Mouse (Mus musculus): ENCODE results near the gene Gins2. TPM values are rescaled to one million over a fixed set of nuclear protein-coding genes. Genes with fewer than 3 reads are reported as not detected.

The Gins2 gene
- polyA plus RNA-seq, 1 experiment from 2014 or later, result 51.0 TPM

DNA sequence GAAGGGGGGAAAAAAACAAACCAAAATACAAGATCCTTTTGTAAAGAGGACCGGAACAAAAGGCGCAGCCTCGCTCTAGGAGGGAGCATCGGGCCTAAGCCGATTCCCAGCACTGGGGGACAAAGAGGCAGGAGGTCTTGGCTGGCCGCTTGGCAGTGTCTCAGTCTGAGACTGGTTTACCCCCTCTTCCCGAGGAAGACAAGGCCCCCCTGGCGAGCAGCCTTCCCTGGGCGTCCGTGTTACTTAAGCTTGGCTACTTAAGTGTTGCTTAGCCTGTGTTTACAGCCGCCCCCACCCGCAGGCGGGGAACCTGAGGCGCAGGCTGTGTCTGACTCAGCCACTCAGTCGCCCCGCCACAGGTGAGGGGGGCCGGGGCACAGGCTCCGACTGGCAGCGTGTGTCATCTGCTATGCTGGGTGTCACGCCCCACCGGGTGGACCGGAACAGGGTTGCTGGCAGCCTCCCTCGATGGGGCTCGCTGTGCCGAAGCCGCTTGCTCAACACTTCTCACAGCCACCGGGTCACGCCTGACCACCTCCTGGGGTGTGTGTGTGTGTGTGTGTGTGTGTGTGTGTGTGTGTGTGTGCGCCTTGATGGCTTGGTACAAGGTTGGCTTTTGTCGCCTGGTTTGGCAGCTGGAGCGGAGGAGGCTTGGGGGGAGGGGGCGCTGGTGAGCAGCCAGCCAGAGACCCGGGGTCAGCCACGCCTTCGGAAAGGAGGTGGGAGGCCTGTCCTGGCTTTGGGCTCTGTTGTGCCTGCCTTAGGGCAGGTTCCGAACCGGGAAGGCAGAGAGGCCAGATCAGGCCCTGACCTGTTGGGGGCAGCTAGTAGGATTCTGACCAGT is 50.5 kb downstream of the Gins2 start:
- no peaks in the 10 kb centered on the region for H3K9me3 ChIP-seq (replicated peaks; ENCODE audit: control insufficient read depth, low read length)
- 2% methylated on average over 37 of the region's 37 CpGs for WGBS
- peak overlapping the region; percentile 74 for H3K4me3 ChIP-seq (ENCODE audit: low read length)
- 0 out of 2 replicates have a peak, but pooled peaks have one; percentile 5 for ATAC-seq (replicated peaks; ENCODE audit: extremely low read depth, insufficient read depth, low FRiP score)
- no peaks in the 10 kb centered on the region for H3K36me3 ChIP-seq (ENCODE audit: control insufficient read depth, insufficient read depth)
- H3K4me1 ChIP-seq (ENCODE audit: control insufficient read depth, insufficient read depth, low read length), result peaks cover 68% of the 10 kb centered on the region
- H3K27ac ChIP-seq (ENCODE audit: low read length), result peak overlapping the region; percentile 99
- peak overlapping the region; percentile 98 for H3K4me2 ChIP-seq (ENCODE audit: low read depth, low read length)
- no peaks in the 10 kb centered on the region for H3K27me3 ChIP-seq (ENCODE audit: control insufficient read depth, insufficient read depth, low read length)
- peak overlapping the region; percentile 76 for H3K9ac ChIP-seq (ENCODE audit: low read length)

- Histone ChIP-seq H3K4me1 (ENCODE audit: control insufficient read depth, insufficient read depth, low read length) (peaks cover 68% of the 10 kb centered on the region), H3K9ac (ENCODE audit: low read length) (peak overlapping the region; percentile 76), H3K4me3 (ENCODE audit: low read length) (peak overlapping the region; percentile 74), H3K27me3 (ENCODE audit: control insufficient read depth, insufficient read depth, low read length) (no peaks in the 10 kb centered on the region), H3K9me3 (replicated peaks; ENCODE audit: control insufficient read depth, low read length) (no peaks in the 10 kb centered on the region), H3K27ac (ENCODE audit: low read length) (peak overlapping the region; percentile 99), H3K36me3 (ENCODE audit: control insufficient read depth, insufficient read depth) (no peaks in the 10 kb centered on the region), H3K4me2 (ENCODE audit: low read depth, low read length) (peak overlapping the region; percentile 98)
- ATAC-seq (replicated peaks; ENCODE audit: extremely low read depth, insufficient read depth, low FRiP score), result peak; percentile 16
- under 1% methylated on average over 43 of the region's 46 CpGs for WGBS
Observed at GRCm38 (mm10) chr8:120537818-120538396, 51.2 kb downstream of the Gins2 start.

GRCm38 (mm10) chr8:120537207-120537817 is 51.8 kb downstream of the Gins2 start:
- H3K4me2 ChIP-seq (ENCODE audit: low read depth, low read length), result peak overlapping the region; percentile 98
- H3K36me3 ChIP-seq (ENCODE audit: control insufficient read depth, insufficient read depth), result no peaks in the 10 kb centered on the region
- peaks cover 68% of the 10 kb centered on the region for H3K4me1 ChIP-seq (ENCODE audit: control insufficient read depth, insufficient read depth, low read length)
- H3K4me3 ChIP-seq (ENCODE audit: low read length), result peak overlapping the region; percentile 74
- under 1% methylated on average over 68 of the region's 79 CpGs for WGBS
- no peaks in the 10 kb centered on the region for H3K9me3 ChIP-seq (replicated peaks; ENCODE audit: control insufficient read depth, low read length)
- H3K27ac ChIP-seq (ENCODE audit: low read length), result peak overlapping the region; percentile 99
- H3K9ac ChIP-seq (ENCODE audit: low read length), result peak overlapping the region; percentile 76
- no peaks in the 10 kb centered on the region for H3K27me3 ChIP-seq (ENCODE audit: control insufficient read depth, insufficient read depth, low read length)
- ATAC-seq (replicated peaks; ENCODE audit: extremely low read depth, insufficient read depth, low FRiP score), result peak; percentile 61

- no peaks in the 10 kb centered on the region for H3K36me3 ChIP-seq (ENCODE audit: control insufficient read depth, insufficient read depth)
- peak overlapping the region; percentile 76 for H3K9ac ChIP-seq (ENCODE audit: low read length)
- peak overlapping the region; percentile 99 for H3K27ac ChIP-seq (ENCODE audit: low read length)
- ATAC-seq (replicated peaks; ENCODE audit: extremely low read depth, insufficient read depth, low FRiP score), result peak; percentile 35
- no peaks in the 10 kb centered on the region for H3K9me3 ChIP-seq (replicated peaks; ENCODE audit: control insufficient read depth, low read length)
- peak overlapping the region; percentile 98 for H3K4me2 ChIP-seq (ENCODE audit: low read depth, low read length)
- no peaks in the 10 kb centered on the region for H3K27me3 ChIP-seq (ENCODE audit: control insufficient read depth, insufficient read depth, low read length)
- peaks cover 68% of the 10 kb centered on the region for H3K4me1 ChIP-seq (ENCODE audit: control insufficient read depth, insufficient read depth, low read length)
- under 1% methylated on average over 61 of the region's 61 CpGs for WGBS
- H3K4me3 ChIP-seq (ENCODE audit: low read length), result peak overlapping the region; percentile 74
Observed at GRCm38 (mm10) chr8:120536306-120537206, 52.5 kb downstream of the Gins2 start.

GRCm38 (mm10) chr8:120535452-120536305 is 53.4 kb downstream of the Gins2 start:
- peak overlapping the region; percentile 99 for H3K27ac ChIP-seq (ENCODE audit: low read length)
- ATAC-seq (replicated peaks; ENCODE audit: extremely low read depth, insufficient read depth, low FRiP score), result no peak
- H3K9ac ChIP-seq (ENCODE audit: low read length), result peak overlapping the region; percentile 76
- H3K4me2 ChIP-seq (ENCODE audit: low read depth, low read length), result peak overlapping the region; percentile 98
- WGBS, result 1% methylated on average over 64 of the region's 79 CpGs
- no peaks in the 10 kb centered on the region for H3K27me3 ChIP-seq (ENCODE audit: control insufficient read depth, insufficient read depth, low read length)
- no peaks in the 10 kb centered on the region for H3K36me3 ChIP-seq (ENCODE audit: control insufficient read depth, insufficient read depth)
- peaks cover 72% of the 10 kb centered on the region for H3K4me1 ChIP-seq (ENCODE audit: control insufficient read depth, insufficient read depth, low read length)
- peak overlapping the region; percentile 74 for H3K4me3 ChIP-seq (ENCODE audit: low read length)
- H3K9me3 ChIP-seq (replicated peaks; ENCODE audit: control insufficient read depth, low read length), result no peaks in the 10 kb centered on the region

- Histone ChIP-seq H3K9me3 (replicated peaks; ENCODE audit: control insufficient read depth, low read length) (no peaks in the 10 kb centered on the region), H3K36me3 (ENCODE audit: control insufficient read depth, insufficient read depth) (no peaks in the 10 kb centered on the region), H3K27ac (ENCODE audit: low read length) (no peak overlapping the region), H3K9ac (ENCODE audit: low read length) (0 out of 2 replicates have a peak overlapping the region, but pooled peaks have one; percentile 16), H3K4me2 (ENCODE audit: low read depth, low read length) (no peak overlapping the region), H3K4me1 (ENCODE audit: control insufficient read depth, insufficient read depth, low read length) (peaks cover 63% of the 10 kb centered on the region), H3K4me3 (ENCODE audit: low read length) (no peak overlapping the region), H3K27me3 (ENCODE audit: control insufficient read depth, insufficient read depth, low read length) (no peaks in the 10 kb centered on the region)
- 28% methylated on average over 14 of the region's 14 CpGs for WGBS
- no peak for ATAC-seq (replicated peaks; ENCODE audit: extremely low read depth, insufficient read depth, low FRiP score)
Observed at GRCm38 (mm10) chr8:120534504-120535368, 54.4 kb downstream of the Gins2 start.

DNA sequence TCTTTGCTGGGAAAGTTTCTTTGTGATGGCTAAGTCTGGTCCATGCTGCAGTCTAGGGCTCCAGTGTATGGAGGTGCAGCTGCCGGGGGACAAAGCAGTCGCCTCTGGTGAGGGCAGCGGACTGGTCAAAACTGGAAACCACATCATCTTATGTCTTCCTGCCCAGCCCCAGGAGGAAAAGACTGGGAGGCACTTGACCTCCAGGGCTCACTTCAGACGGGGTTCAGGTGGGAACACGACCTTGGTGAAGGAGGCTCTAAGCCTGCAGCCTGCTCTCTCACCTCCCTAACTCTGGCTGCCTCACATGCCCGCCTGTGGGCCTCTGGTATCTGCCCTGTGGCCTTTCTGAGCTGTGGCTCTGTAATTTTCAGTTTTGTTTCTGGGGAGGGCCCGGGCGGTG is 55.0 kb downstream of the Gins2 start:
- 56% methylated on average over 8 of the region's 8 CpGs for WGBS
- Histone ChIP-seq H3K9ac (ENCODE audit: low read length) (peak overlapping the region; percentile 16; the same call in 1 of the 2 replicates), H3K36me3 (ENCODE audit: control insufficient read depth, insufficient read depth) (no peaks in the 10 kb centered on the region), H3K4me3 (ENCODE audit: low read length) (no peak overlapping the region), H3K27ac (ENCODE audit: low read length) (no peak overlapping the region), H3K4me2 (ENCODE audit: low read depth, low read length) (no peak overlapping the region), H3K27me3 (ENCODE audit: control insufficient read depth, insufficient read depth, low read length) (no peaks in the 10 kb centered on the region), H3K4me1 (ENCODE audit: control insufficient read depth, insufficient read depth, low read length) (peaks cover 59% of the 10 kb centered on the region), H3K9me3 (replicated peaks; ENCODE audit: control insufficient read depth, low read length) (no peaks in the 10 kb centered on the region)
- ATAC-seq (replicated peaks; ENCODE audit: extremely low read depth, insufficient read depth, low FRiP score), result no peak
